Mouse (Mus musculus): ENCODE results near the gene Ppp4r3a.
"Not testable (repeated sequence)": the region's sequence is repeated elsewhere in the genome, so short reads cannot be mapped to it uniquely, and the experiment has no call there.

The Ppp4r3a gene

DNA sequence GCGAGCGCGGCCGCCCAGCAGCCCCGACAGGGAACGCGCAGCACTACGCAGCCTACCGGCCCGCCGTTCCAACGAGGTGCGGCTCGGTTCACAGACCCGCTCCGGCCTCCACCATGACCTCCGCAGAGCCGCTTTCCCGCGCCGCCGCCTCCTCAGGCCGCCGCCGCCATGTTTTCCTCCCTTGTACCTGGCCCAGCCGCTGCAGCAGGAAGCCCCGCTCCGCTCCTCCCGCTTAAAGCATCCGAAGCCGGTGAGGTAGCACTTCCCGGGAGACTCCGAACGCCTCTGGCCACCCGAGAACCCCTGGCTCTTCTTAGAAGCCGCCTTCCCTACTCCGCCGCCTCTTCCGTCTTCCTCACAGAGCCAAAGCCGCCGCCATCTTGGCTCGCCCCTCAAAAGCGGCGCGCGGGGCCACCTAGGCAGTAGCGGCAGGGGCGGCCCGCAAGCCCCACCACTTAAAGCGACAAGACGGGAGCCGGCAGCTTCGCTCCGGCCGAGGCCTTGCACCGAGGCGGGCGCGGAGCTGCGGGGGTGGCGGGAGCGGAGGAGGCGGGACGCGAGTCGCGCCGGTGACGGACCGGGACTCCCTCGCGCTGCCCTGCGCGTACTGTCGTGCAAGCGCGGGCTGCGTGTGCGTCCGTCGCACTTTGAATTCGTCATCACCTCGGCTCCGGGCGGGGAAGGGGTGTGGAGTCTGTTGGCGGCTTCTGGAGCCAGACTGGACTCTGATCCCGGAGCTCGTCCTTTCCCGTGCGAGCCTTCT lies at the start of gene Ppp4r3a:
Gene Ppp4r3a, minus strand, starts transcription at position 627 of the 763 bp plus-strand sequence.
- DNase-seq: peak; percentile 96 to 98

DNA sequence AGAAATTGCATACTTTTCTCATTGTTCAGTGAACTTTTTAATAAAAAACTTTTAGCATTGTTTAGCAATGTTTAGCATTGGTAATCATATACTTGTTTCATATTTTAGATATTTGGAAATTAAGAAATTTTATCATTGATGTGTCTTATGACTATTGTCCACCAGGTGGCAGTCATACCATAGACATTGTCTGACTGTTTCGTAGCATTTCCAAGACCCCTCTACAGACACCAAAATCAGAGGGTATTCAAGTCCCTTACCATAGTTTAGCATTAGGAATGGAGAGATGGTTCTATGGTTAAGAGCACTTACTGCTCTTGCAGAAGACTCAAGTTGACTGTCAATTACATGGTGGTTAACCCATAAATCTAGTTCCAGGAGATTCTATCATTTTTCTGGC lies 39.5 kb upstream of the Ppp4r3a start:
- DNase-seq: no peak

DNA sequence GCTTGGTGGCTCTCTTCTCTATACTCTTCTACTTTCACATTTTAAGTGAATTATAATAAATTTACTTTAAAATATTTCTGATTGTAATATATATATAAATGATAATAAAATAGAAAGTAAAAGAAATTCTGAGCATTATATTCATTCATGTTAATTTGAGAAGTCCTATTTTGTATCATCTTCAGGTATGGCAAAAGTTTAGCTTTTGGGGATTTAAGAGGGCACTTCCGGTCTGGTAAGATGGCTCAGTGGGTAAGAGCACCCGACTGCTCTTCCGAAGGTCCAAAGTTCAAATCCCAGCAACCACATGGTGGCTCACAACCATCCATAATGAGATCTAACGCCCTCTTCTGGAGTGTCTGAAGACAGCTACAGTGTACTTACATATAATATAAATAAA lies 38.6 kb upstream of the Ppp4r3a start:
- not testable (repeated sequence) for DNase-seq

DNA sequence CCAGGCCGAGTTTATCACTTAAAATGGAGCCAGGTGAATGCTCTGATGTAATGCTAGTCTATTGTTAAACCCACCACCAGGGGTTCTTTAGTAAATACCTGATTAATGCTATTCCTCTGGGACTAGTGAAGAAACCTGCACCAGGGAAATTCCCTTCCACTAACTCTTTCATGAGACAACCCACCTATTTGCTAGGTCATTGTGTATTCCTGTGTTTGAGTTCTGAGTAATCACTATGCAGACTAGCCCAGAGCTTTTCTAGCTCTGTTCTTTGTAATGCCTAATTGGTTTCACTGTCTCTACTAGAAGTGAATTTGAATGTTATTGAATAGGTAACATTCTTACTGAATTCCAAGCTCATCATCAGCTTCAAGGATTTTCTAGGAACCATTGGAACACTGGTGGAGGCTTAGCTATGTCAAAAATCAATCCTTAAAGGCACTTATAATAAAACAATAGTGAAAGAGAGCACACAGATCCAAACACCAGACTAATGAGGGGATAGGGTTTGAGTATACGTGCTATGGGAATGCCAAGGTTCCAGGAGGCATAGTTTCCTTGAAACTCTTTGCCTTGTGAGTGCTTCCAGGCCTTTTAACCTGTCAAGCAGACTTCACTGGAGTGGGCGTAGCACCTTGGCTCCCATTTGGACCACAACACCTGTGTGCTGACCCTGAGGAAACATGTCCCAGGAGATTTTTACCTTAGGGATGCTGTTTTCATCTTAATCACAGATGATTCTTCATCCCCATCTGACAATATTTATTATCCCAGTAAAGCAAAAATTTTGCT lies 26.5 kb upstream of the Ppp4r3a start:
- not testable (repeated sequence) for DNase-seq

DNA sequence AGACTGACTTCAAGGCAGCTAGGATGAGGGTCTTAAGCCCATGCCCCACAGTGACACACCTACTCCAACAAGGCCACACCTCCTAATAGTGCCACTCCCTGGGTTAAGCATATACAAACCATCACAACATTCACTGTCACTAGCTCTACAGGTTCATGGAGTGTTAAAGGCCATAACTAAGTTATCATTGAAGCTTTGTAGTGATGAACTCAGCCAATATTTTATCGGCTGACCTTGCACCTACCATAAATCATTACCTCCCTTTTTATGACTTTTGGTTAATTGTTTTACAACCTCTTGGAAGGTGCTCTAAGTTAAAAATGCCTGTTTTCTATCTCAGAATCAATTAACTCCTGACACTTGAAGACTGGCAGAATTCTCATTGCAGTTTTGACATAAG lies 24.2 kb upstream of the Ppp4r3a start:
- DNase-seq: no peak

DNA sequence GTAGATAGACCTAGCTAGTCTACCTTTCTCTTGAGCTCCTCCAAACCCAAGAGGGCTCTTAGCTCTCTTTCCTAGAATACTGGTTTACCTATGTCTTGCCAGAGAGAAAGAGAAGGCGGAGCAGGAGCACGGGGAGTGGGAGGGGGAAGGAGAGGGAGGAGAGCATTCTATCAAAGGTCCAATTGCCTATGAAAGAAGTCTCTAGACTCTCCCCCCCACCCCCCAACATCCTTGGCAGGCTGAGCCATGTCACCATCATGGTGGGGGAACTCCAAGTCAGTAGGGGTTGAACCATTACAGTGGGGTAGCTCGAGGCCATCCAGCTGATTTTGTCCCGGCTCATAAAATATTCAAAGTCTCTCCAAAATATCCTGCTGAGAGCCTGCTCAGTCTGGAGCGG lies 22.1 kb upstream of the Ppp4r3a start:
- DNase-seq: no peak

DNA sequence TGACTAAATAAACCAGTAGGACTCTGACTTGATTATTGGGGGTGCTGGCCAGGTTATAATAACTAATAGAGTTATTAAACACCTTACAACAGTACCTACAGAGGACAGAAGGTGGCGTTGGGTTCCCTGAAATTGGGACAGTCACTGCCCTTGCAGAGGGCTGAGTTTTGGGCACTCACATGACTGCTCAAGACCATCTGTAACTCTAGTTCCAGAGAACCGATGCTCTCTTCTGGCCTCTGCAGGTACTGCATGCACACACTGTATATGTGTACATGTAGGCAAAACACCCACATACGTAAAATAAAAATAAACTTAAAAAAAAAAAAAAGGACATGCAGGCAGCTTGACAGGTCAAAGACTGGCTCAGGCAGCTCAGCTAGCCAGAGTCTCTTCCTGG lies 19.1 kb upstream of the Ppp4r3a start:
- DNase-seq: peak; percentile 51 to 69

DNA sequence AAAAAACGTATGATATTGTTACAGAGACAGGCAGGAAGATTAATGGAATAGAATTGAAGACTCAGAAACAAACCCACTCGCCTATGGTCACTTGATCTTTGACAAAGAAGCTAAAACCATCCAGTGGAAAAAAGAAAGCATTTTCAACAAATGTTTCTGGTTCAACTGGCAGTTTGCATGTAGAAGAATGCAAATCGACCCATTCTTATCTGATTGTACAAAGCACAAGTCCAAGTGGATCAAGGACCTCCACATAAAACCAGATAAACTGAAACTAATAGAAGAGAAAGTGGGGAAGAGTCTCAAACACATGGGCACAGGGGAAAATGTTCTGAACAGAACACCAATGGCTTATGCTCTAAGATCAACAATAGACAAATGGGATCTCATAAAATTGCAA lies 10.2 kb upstream of the Ppp4r3a start:
- not testable (repeated sequence) for DNase-seq

DNA sequence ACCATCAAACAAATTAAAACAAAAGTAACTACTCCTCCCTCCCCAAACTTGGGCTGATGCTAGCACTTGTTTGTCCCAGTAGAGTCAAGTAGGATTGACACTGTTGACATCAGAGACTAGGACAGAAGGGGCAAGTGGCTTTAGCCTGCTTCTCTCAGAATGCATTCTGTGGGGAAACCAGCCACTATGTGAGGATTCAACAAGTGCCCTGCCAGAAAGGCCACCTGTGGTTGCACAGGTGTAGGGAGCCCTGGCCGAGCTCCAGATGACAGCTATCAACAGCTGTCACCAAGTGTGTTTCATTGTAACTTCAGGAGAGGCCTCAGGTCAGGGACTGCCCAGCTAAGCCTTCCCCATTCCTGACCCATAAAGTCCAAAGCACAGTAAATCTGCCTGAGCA lies 6.5 kb upstream of the Ppp4r3a start:
- no peak for DNase-seq

DNA sequence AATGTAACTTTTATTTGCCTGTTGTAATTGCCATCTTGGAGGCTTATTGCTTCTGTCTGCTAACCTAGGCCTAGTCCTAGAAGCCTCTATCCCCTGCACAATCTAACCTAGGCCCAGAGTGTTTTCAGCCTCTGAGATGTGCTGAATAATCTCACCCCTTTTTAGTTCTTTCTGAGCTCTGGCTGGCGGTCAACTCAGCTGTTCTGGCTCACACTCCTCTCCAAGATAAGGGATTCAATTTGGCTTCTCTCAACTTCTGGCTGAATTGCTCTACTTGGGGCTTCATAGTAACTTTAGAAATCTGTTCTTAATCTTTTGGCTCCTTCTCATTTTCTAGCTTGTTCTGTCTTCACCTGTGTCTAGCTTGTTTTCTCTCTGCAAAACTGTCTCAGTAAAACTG lies 3.9 kb upstream of the Ppp4r3a start:
- DNase-seq: no peak

DNA sequence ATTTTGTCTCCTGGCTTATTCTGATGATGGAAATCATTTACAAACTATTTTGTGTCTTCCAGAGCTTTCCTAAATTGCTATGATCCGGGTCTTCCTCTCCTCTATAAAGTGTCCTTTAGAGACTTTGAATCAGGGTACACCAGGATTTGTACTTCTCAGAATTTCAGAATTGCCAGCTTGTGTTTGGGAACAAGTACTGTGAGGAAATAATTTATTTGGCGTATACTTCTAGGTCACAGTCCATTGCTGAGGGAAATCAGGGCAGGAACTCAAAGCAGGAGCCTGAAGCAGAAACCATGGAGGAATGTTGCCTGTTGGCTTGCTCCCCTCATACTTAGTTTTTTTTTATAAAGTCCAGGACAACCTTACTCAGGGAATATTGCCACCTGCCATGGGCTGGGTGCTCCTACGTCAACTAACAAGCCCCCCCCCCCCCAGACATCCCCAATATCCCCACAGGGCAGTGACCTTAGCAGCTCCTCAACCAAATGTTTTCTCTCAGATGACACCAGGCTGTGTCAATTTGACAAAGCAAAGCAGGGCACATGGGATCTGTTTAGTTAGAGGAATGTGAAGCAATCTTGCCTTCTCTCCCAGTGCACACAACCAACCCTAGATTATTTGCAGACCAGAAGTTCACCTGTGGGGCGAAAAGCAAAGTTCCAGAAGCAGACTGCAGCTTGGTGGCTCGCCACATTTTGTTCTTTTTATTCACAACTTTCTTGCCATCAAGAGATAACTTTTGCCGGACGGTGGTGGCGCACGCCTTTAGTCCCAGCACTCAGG lies 1.6 kb upstream of the Ppp4r3a start:
- no peak for DNase-seq

DNA sequence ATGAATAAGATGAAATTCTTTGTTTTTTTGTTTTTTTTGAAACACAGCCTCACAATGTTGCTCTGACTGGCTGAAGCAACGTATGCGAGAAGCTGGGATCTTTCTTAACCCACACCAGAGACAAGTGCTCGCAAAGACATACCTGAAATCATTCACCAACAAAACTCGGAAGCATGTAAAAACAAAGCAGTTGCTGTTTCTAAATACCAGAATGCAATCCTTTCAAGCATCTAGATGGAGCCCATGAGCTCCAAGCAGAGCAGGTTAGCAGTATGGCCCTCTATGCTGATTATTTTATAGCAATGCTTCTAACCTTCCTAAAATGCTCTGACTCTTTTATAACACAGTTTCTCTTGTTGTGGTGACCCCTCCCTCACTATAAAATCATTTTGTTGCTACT lies 735 bp upstream of the Ppp4r3a start:
- no peak for DNase-seq

DNA sequence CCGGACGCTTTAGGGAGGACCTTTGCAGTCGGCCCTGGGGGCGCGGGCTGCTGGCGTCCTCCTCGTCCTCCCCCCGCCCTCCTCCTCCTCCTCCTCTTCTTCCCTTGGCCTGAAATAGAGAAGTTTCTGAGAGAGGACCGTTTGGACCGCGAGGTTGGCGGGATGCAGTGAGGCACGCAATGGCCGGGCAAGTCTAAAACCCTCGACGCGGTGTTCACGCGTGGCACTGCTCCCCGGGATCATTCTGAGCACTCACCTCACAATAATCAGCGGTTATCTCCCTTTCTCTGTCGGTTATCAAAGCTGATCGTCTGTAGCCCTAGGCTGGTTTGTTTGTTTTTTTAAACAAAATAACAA lies 315 bp upstream of the Ppp4r3a start:
- DNase-seq: no peak

DNA sequence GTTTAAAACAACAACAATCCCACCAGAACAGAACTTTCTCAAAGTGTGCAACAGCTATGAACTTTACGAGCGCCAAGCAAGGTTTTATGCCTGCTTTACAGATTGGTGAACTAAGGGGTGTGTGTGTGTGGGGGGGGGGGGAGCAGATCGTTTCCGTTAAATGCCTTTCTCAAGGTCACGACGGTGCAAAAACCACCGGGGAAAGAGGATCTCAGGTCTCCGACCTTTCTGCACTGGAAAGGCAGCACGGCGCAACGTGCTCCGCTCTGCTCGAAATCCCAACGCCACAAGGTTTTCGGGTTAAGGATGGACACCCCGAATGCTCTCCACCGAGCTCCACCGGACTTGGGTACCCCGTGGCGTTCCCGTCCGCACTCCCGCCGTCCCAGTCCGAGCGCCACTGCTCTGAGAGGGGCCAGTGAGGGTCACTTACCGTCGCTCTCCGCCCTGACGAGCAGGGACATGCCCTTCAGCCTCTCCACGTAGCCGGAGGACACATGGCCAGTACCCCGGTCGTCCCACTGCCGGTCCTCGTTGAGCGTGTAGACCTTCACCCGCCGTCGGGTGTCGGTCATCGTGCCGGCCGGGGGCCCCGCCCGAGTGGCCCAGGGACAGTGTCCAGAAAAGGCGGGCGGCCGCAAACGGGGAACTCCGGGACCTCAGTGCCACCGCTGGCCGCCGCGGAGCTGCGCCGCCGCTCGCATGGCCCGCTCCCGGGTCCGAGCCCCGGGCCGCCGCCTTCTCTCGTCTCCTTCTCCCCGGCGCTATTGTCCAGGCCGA lies 1.0 kb downstream of the Ppp4r3a start:
- peak; percentile 32 to 65 for DNase-seq

DNA sequence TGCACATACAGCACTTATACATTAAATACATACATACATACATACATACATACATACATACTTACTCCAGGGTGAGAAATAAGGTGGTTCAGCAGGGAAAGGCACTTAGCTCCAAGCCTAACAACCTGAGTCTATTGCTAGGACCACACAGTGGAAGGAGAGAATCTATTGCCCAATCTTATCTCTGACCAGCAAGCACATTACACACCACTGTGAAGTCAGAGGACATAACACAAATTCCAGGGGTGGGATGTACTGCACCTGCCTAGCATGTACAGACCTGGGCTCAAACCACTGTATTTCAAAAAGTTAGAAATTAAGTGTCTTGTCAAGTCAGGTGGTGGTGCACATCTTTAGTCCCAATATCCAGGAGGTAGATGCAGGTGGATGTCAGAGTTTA lies 5.5 kb downstream of the Ppp4r3a start:
- no peak for DNase-seq

DNA sequence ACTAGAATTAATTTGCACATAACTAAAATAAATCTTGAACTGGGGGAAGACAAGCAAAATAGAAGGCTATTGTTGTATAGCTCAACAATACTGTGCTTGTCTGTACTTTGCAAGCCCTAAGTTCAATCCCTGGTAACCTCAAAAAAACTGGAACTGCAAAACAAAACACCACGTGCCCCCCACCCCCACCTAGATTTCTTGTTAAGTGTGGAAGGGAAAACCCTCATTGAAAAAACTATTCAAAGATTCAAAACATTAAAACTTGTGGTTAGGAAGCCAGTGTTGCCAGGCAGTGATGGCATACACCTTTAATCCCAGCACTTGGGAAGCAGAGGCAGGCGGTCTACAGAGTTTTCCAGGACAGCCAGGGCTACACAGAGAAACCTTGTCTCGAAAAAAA lies 8.1 kb downstream of the Ppp4r3a start:
- DNase-seq: no peak

DNA sequence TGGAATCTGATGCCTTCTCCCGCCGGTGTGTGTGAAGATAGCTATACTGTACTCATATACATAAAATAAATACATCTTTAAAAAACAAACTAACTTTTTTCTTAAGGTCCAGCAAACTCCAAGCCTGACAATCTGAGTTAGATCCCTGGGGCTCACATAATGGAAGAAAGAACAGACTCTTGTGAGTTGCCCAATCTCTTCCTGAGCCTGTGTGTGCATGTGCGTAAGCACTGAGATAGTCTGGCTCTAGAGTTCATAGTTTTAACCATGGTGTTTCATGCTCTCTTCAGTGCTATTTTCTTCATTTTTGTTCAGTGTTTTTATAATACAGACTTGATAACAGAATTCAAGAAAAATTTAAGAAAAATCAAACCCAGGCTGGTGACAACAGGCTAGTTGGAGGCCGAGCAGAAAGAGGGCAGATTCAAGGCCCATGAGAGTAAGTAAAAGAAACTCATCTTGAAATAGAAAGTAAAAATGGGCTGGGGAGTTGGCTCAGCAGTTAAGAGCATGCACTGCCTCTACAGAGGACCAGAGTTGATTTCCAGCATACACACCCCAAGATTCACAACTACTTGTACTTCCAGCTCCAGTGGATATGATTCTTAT lies 8.6 kb downstream of the Ppp4r3a start:
- DNase-seq: no peak

DNA sequence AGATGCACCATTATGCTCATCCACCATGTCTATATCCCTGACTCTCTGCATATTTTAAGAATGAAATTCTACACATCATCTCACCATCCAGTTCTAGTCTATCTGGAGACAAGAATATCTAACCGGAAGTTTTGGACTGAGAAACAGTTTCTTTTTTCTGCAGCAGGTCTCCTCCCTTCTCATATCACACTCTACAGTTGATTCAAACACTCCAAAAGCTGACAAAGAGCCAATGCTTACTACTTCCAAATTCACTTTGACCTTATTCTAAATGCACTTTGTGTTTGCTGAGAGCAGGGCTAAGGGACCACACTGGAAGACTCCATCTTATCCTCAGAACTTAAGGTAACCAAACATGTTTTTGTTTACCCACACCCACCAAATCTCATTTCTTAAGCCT lies 13.7 kb downstream of the Ppp4r3a start:
- DNase-seq: no peak

DNA sequence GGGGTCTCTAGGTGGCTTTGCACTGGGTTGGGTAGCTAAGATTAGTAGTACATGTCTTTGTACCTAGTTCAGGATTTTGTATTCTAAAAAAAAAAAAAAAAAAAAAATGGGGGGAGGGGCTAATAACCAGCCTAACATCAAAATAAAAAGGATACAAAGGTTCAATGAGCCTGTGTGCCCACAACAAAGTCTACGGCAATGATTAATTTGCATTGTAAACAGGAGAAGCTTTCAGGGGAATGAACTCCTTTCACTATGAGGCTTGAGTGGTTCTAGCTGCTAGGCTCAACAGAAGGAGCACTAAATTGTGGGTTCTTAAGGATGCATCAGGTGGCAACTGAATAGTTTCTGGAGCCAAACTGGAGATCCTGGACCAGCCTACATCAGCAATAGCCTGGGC lies 17.2 kb downstream of the Ppp4r3a start:
- DNase-seq: no peak

DNA sequence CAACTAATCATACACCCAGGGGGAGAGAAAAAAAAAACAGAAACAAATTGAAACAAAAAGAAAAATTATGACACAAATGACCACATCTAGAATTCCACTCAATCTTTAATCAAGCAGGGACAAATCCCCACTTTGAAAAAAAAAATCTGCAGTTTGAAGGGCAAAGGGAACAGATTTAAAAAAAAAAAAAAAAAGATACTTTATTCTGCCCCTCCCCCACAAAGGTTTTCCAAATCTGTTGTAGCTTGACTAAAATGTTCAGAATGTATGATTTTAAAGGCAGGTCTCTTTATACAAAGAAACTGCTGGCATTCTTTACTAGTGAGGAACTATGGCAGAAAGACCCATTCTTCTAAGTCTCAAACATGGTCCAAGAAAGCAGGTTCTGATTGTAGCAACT lies 43.5 kb downstream of the Ppp4r3a start:
- no peak for DNase-seq

DNA sequence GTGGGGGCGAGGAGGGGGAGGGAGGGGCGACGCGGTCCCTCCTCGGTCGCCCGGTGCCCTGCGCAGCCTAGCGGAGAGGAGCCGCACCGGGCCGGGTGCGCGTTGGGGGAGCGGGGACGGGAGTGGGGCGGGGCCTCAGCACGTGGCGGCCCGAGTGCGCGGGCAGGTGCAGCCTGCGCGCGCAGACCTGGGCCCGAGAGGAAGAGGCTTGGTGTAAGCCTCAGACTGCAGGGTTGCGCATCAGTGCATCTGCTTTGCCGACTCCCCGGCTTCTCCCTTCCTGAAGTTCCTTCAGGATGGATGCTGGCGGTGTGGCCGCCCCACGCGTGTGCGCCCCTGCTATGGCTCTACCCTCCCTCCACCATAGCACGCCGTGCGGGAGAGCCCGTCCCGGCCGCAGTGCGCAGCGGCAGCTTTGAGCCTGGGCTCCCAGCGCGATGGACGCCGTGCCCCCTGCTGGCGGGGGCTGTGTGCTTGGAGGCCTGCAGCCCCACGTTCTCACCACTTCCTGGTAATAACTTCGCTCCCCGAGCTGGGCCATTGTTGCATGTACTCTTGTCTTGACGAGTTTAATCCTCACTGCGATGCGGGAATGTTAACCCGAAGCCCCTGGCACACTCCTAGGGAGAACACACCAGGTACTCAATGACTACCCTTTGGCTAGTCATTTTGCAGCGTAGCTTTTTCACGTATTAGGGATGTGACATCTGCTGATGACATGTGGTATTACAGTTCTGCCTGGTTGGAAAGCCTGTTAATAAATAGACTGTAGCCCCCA lies 54.4 kb downstream of the Ppp4r3a start, which contains the start of gene Ccdc88c:
Gene Ccdc88c, minus strand, starts transcription at position 103 of the 778 bp plus-strand sequence.
- DNase-seq: peak; percentile 86 to 94

Measured in kidney, postnatal 25 days (tissue).